Mouse (Mus musculus): ENCODE data around the gene Frmd4a.
"Not testable (repeated sequence)": the region's sequence is repeated elsewhere in the genome, so short reads cannot be mapped to it uniquely, and the experiment has no call there.

Frmd4a gene

GRCm38 (mm10) chr2:4222497-4222828 is 204.9 kb downstream of the Frmd4a start:
- no peak for DNase-seq

GRCm38 (mm10) chr2:4223316-4223715 is 205.8 kb downstream of the Frmd4a start:
- DNase-seq, result no peak

DNA sequence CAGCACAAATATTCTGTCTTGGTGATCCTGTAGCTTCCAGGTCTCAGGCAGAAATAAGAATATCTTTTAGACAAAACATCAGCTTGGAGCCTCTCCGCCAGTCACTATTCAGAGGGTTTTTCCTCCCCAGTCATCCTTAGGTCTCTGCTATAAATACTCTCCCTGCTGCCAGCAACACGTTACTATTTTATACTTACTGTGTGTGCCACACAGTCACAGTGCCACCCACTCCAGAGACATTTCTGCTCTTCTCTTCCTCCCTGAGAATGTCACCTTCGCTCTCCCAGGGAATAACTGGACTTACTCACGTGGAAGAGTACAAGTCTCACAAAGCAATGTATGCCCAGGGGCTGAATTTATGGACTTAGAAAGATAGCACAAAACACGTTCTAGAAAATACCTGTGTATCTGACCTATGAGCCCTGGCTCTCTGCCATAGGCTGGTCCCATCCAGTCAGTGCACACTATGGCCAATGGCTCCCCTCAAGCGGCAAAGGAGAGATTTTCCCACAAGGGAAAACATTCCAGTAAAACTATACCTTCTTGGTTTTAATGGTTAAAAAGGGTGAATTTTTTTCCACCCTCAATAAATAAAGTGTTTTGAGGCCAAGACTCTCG is 209.5 kb downstream of the Frmd4a start:
- peak in 1 of 2 experiments; percentile 23 for DNase-seq

- peak; percentile 48 to 55 for DNase-seq
Measured at GRCm38 (mm10) chr2:4227563-4227962, 210.0 kb downstream of the Frmd4a start.

DNA sequence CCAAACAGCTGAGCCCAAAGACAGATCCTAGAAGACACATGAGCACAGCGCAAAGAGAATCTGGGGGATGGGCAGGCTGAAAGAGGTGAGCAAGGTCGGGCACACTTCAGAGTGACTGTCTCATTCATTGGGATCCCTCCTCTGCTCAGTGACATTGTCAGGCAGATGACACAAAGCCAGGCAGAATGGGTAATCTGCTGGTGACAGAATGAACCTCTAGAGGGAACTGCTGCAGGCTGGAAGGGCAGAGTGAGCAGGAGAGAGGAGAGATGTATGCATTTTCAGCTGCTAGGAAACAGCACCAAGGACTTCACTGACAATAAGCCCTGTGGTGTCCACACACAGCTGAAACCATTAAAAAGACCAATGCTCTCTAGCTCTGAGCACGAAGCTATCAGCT is 211.0 kb downstream of the Frmd4a start:
- DNase-seq, result peak; percentile 23 to 25

DNA sequence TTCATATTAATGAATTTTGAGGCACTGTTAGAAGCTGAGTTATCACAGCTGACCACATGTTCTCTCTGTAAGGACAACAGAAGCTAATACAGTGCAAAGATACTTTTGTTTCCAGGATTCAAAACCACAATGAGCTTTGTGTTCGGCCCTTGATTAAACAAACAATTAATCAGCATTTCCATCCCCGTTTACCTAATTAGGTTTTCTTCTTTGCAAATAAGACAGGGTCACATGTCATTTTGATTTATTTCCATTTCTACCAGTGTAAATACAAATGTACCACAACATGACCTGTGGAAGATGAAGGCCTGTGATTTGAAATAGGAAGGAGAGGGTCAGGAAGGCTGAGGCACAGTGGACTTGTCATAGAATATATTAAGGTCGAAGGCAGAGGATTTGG is 214.8 kb downstream of the Frmd4a start:
- no peak for DNase-seq

DNA sequence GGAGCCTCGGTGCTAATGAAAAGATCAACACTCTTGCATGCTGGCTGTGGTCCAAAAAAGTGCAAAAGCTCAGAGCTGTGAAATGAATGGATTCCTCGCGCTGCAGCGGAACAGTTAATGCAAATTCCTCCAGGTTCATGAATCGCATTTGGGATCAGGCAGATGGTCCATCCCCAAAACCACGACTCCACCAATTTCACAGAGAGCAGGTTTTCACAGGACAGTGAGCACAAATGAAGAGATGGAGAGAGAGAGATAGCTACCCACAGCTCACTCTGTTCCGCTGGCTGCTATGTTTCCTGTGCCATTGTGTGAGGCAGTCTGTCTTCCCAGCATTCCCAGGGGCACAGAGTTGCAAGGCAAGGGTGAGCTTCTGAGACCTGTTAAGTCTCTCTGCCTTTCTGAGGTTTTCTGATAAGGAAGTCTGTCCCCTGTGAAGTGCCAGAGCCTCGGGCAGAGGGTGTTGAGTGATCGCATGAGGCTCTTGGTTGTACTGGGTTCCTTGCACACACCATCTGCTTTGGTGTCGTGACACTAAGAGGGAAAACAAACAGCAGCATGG is 215.3 kb downstream of the Frmd4a start:
- peak; percentile 47 to 48 for DNase-seq

DNA sequence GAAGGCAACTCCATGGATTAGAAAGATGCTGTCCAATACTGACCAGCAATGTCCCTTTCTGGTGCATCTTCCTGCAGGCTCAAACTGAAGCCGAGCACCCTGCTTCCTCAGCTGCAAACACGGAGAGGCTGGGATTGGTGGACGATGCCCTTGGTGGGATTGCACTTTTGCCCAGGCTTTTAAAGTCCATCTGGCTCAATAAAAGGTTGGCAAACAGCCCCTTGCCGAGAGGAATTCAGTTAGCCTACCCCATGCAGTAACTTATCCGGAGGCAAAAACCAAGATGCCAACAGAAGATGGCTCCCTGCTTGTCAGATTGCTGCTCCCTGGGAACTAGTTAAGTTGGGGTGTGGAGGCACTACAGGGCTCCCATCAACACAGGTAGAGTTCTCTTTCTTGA is 220.2 kb downstream of the Frmd4a start:
- peak; percentile 71 to 79 for DNase-seq

DNA sequence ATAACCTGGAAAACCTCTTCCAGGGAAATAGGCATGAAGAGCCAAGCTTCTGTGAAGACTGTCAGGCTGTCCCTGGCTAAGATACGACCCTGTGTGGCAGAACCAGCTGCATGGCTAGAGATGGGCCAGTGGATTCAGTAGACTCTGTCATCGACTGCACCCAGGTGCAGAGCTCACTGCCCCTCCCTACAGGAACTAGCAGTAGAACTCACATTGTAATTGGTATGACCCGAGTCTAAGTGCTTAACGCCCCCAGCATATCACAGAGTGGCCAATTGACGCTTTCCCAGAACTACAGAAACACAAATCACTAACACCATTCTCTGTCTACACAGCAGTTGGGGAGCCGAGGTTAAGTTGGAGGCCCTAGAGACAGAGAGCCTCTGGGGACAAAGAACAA is 232.2 kb downstream of the Frmd4a start:
- no peak for DNase-seq

DNA sequence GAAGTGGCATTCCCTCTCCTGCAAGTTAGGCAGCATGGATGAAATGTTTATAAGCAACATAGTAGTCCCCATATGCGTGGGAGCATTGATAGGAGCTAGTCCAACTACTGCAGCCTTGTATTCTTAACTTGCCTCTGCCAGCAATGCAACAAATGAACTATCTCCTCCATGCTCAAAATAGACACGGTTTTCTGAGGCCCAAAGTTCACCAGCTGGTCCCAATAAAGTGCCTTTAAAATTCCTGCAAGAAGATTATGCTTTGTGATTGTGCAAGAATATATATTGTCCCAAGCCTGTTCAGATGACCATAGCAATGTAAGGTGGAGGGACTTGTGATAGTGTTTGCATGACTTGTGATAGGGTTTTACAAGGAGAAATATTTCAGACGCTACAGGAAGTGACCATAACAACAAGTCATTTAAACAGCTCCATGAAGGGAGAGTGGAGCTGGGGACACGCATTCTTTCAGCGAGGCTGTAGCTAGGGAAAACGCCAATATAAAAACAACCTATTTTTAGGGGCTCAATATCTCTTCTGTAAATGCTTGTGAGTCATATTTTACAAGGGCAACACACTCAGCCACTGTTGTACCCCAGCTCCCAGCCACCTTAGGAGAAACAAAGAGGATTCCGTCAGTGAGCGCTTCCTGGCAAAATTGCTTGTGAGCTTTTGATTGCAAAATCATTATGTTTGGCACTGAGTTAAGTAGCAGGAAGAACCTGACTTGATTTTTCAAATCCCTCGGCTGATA is 235.2 kb downstream of the Frmd4a start:
- DNase-seq, result no peak

- peak; percentile 73 to 76 for DNase-seq
Measured at GRCm38 (mm10) chr2:4253348-4253747, 235.8 kb downstream of the Frmd4a start.

- no peak for DNase-seq
Measured at GRCm38 (mm10) chr2:4254083-4254482, 236.6 kb downstream of the Frmd4a start.

DNA sequence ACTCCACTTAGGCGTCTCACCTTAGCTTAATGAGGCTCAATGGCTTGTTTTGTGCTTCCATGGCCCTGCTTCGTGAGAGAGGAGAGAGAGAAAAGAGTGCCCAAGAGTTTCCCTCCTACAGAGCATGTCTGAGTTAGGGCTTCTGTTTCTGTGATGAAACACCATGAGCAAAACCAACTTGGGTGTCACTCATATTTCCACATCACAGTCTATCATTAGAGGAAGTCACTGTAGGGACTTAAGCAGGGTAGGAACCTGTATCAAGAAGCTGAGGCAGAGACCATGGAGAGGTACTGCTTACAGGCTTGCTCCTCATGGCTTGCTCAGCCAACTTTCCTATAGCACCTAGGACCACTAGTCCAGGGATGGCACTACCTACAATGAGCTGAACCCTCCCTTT is 238.7 kb downstream of the Frmd4a start:
- no peak for DNase-seq

DNA sequence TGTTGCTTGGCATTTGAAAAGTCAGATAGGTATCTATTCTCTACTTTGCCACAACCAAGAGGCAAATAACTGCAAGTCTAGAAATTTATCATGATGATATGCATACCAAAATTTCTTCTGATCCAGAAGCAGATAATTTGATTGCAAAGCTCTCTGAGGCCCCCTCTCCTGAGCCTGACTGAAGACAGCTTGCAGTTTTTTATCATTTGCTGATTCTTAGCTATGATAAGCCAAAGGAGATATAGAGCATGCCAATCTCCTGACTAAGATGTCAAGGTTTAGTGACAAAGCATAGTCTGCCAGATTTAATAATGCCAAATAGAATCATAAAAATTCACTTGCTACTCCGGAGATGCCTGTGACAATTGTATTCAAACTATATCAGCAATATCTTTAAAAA is 240.1 kb downstream of the Frmd4a start:
- DNase-seq, result no peak

DNA sequence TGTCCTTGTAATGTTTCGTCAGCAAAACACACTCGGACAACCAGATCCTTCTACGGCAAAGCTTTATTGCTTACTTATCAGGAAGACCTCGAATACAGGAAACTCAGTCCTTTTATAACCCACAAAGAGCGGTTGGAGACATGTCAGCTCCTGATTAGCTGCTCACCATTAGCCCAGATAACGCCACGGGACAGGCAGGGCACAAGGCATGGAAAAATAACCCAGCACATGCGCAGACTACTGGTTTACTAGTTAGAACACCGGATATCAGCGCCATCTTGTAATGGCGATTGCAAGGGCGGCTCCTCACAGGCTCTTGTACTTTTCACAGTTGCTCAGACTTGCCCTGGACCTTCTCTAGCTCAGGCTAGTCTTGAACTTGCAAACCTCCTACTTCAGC is 241.3 kb downstream of the Frmd4a start:
- DNase-seq, result not testable (repeated sequence)

DNA sequence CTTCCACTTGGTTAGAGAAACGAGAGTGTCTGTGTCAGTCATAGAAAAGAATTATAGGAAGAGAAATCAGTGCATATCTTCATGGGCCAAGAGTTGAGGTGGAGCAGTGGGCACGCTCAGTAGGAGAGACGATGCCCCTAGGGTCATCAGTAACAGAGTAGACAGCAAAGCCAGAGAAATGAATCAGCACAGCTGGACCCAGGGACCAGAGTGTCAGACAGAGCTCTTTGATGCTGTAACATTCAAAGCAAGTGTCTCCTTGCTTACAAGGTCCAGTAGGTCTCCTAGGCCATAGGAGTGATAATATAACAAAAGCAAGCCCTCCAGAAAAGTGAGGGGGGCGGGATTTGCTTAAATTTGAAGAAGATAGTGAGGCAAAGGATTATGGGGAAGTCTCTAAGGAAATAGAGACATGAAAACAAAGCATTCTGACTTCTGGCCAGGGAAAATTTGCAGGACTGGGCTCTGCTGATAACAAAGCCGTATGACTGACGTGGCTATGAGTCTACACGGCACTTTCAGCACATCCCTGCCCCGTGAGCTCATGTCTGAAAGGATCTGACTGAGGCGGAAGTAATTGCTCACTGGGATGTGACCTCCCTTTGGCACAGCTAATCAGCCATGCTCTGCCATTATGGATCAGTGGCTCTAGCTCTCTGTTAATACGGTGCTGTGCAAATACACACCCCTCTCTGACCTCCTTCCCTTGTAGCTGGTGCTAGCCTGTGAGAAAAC is 243.0 kb downstream of the Frmd4a start:
- DNase-seq, result peak; percentile 47 to 61

DNA sequence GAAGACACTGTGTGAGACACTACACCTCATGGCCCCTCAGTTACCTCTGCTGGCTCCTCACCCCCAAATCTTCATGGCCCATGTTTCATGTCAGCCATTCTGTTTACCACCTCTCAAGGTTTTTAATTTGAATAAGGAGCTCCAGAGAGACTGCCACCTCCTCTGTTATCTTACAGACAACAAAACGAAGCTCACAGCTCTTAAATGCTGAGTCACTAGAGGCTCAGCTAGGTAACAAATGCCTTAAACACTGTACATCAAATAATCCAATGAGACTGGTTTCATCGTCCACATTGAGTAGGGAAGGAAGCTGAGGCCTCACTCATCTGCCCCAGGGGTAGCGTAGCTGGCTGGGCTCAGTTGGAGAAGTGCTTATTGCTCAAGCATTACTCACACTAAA is 245.2 kb downstream of the Frmd4a start:
- no peak for DNase-seq

DNA sequence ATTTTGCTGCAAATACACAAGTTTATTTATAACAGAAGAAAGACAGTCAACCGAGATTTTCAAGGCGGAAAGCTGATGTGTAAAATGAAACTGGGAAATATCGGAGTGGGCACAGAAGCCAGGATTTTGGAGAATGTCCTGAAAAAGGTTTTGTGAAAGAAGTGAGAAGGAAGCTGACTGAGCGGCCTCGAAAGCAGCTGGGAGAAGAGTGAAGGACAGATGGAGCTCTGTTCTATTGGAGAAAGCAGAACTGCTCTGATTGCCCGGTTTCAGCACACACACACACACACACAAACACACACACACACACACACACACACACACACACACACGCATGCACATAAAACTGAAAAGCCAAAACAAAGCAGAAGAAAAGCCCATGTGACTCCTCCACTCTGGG is 249.9 kb downstream of the Frmd4a start:
- no peak for DNase-seq

- DNase-seq, result no peak
Measured at GRCm38 (mm10) chr2:4282777-4283176, 265.3 kb downstream of the Frmd4a start.

DNA sequence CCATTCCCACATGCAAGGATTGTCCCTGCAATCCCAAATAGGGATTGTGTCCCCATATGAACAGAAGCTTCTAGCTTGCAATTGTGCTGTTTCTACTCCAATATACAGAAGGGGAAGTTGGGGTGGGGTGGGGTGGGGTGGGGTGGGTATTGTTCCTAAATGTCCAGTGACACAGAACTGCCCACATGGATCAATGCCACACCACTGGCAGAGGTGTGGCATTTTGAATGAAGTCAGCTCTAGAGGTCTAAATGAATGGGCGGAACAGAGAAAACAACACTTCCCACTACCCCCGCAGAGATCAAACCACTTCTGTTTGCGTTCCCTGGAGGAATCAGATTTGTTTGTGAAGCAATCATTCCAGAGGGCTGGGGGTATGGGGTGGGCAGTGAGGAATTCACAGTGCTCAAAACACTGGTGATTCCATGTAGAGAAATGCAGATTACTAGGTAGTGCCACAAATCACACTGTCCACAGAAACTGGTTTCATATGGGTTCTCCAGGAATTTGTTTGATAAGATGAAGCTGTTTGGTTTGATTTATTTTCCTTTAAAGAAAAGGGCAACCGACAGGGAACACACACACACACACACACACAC is 268.3 kb downstream of the Frmd4a start:
- DNase-seq, result no peak

DNA sequence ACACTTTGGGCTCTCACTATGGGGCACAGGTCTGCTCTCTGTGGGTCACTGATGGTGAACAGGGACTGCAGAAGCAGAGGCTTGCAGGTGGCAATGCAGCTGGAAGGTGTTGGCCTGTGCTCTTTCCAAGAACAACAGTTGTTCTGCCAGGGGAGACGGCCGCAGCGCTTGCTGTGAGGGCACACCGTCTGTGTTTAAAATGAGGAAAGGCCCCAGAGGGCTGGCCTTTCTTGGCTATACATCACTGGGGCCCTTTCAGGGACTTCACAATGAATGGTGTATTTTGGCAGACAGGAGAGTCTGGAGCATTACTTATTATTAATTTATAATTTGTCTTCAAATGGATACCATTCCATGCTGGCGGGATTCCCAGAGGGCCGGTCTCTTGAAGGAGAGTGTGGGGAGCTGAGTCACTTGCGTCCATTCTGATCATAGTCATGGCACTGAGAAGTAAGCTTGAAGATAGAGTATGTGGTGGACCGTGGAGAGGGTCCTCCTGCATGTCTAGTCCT is 268.9 kb downstream of the Frmd4a start:
- DNase-seq, result peak; percentile 30 to 40

DNA sequence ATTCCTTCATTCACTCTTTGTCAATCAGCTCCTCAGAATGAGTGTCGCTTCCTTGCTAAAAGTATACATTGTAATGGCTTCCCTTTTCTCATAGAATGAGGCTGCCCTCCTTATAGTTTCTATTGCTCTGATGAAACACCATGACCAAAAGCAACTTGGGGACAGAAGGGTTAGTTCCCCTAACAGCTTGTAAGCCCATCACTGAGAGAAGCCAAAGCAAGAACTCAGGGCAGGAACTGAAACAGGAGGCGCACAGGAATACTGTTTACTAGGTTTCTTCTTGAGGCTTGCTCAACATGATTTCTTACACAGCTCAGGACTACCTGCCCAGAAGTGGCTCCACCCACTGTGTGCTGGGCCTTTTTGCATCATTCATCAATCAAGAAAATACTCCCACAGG is 273.0 kb downstream of the Frmd4a start:
- no peak for DNase-seq

GRCm38 (mm10) chr2:4291100-4291499 is 273.6 kb downstream of the Frmd4a start:
- no peak for DNase-seq
